Mouse (Mus musculus) liver, postnatal 0 days (tissue): ENCODE results near the gene Fzd4. TPM values are rescaled to one million over a fixed set of nuclear protein-coding genes. Genes with fewer than 3 reads are reported as not detected.
A peak's percentile ranks its signal among the peaks of the same experiment; 100 is the strongest.

Experiments
- ATAC-seq: fragments of 200-750 bp; cut with Nextera tagmentation; 2 replicates; pipeline ENCODE4 v1.8.0; 2017; ENCODE audit warnings: mild to moderate bottlenecking, moderate library complexity
- DNase-seq: peaks from one replicate; pipeline ENCODE4 v3.0.0-alpha.2; 2016
- H3K27ac ChIP-seq: fragments of 300-500 bp; sonication (generic); 2 replicates; pipeline ENCODE4 v1.5.1; 2014; ENCODE audit warnings: antibody characterized with exemption, moderate library complexity, mild to moderate bottlenecking, low read depth
- H3K27me3 ChIP-seq: fragments of 300-500 bp; sonication (generic); 2 replicates; pipeline ENCODE4 v1.6.1; 2014; ENCODE audit warnings: low read length, control low read depth, mixed read lengths; ENCODE audit not compliant: insufficient read depth
- H3K36me3 ChIP-seq: fragments of 300-500 bp; sonication (generic); replicated peaks from 2 replicates; pipeline ENCODE4 v1.6.1; 2014; ENCODE audit warnings: mild to moderate bottlenecking, control low read depth, low read length, moderate library complexity, mixed read lengths; ENCODE audit not compliant: insufficient read depth
- H3K4me1 ChIP-seq: fragments of 300-500 bp; sonication (generic); 2 replicates; pipeline ENCODE4 v1.6.1; 2014; ENCODE audit warnings: antibody characterized with exemption, mild to moderate bottlenecking, control low read depth; ENCODE audit not compliant: insufficient read depth
- H3K4me2 ChIP-seq: fragments of 300-500 bp; sonication (generic); 2 replicates; pipeline ENCODE4 v1.6.1; 2014; ENCODE audit warnings: low read depth, mild to moderate bottlenecking, low read length, moderate library complexity, mixed read lengths
- H3K4me3 ChIP-seq: fragments of 300-500 bp; sonication (generic); 2 replicates; pipeline ENCODE4 v1.5.1; 2014; ENCODE audit warnings: low read depth, low read length
- H3K9ac ChIP-seq: fragments of 300-500 bp; sonication (generic); replicated peaks from 2 replicates; pipeline ENCODE4 v1.6.1; 2014; ENCODE audit warnings: mild to moderate bottlenecking, moderate library complexity
- H3K9me3 ChIP-seq: fragments of 300-500 bp; sonication (generic); 2 replicates; pipeline ENCODE4 v1.6.1; 2016; ENCODE audit warnings: mild to moderate bottlenecking, control low read depth, low read length, mixed read lengths
- CTCF ChIP-seq: sonication (generic); IDR thresholded peaks from 2 replicates; pipeline ENCODE4 v1.5.1; 2016; ENCODE audit warnings: antibody characterized with exemption, low read depth
- EP300 ChIP-seq: IDR thresholded peaks from 2 replicates; pipeline ENCODE4 v1.6.1; 2016; ENCODE audit warnings: antibody characterized with exemption, low read depth, mild to moderate bottlenecking
- WGBS: fragments of 180-500 bp; shearing (Covaris S2); extraction: QIAGEN DNeasy Blood & Tissue Kit; methylation state at CpG from one replicate; pipeline ENCODE4 v1.1.7; 2014; ENCODE audit not compliant: insufficient replicate concordance; 5-methylcytosine and 5-hydroxymethylcytosine counted together
- polyA plus RNA-seq: library from polyadenylated mRNA; unstranded; fragments of >200 nt; fragmentation: Nextera tagmentation; extraction: Ambion mirVana; gene quantifications from 2 replicates; pipeline ENCODE4 v1.2.1, GENCODE M21; 2015

Gene Fzd4
- polyA plus RNA-seq, 1 experiment from 2014 or later: 4.5 TPM

DNA sequence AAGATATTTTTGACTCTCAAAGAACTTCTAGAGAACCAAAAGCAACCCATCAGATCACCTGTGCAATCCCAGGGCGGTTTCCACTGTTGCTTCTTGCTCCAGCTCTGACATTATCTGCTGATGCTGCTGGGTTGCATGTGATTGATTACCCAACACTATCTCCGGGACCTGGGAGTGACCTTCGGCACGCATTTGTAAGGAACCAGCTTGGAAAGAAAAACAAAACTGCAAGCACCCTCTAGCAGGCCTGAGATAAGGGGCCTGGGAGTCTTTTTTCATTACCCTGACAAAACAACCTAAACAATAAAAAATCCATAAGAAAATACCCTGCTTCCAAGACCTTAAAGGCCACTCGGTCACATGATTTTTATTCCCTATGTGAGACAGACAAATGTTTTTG, 19.0 kb downstream of the Fzd4 start:
- 23% methylated on average over 5 of the region's 5 CpGs for WGBS
- H3K27ac ChIP-seq: peak overlapping the region; percentile 78
- H3K27me3 ChIP-seq: no peaks in the 10 kb centered on the region
- no peaks in the 10 kb centered on the region; the same call in 1 of the 2 replicates for H3K4me1 ChIP-seq
- peak; percentile 49 for DNase-seq
- H3K9ac ChIP-seq: no peak overlapping the region
- no peak overlapping the region for H3K4me3 ChIP-seq
- TF ChIP-seq CTCF (no peak), EP300 (peak; percentile 39; the same call in 1 of the 2 replicates)
- peak; percentile 88 for ATAC-seq
- H3K4me2 ChIP-seq: peak overlapping the region; percentile 11; the same call in 1 of the 2 replicates
- H3K9me3 ChIP-seq: no peaks in the 10 kb centered on the region
- H3K36me3 ChIP-seq: no peaks in the 10 kb centered on the region

DNA sequence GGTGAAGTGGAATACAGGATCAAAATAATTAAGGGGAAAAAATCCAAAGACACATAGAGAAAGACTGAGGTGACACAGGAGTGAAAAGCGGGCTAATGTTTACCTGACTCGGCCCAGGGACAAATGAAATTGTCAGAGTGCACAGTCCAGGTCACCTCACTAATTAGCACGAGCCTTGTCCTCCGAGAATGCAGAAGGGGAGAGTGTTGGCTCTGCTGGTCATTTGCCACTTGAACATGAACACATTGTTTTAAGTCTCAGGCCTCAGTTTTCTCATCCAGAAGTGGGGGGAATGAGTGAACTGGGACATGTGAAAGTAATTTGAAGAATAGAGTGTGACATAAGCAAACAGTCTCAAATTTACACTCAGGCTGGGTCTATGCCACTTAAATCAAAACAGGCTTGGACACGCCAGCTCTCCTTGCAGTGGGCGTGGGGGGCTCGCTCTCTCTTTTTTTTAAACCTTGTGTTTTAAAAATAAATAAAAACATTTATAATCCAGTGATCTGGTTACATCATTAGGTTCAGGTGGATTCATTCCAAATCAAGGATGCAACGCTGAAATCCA, 19.6 kb downstream of the Fzd4 start:
- no peak for TF ChIP-seq CTCF
- TF ChIP-seq EP300: no peak
- no peaks in the 10 kb centered on the region; the same call in 1 of the 2 replicates for H3K4me1 ChIP-seq
- H3K9me3 ChIP-seq: no peaks in the 10 kb centered on the region
- H3K4me3 ChIP-seq: no peak overlapping the region
- 0 out of 2 replicates have a peak overlapping the region, but pooled peaks have one; percentile 11 for H3K4me2 ChIP-seq
- no peaks in the 10 kb centered on the region for H3K27me3 ChIP-seq
- H3K36me3 ChIP-seq: no peaks in the 10 kb centered on the region
- 61% methylated on average over 8 of the region's 8 CpGs for WGBS
- ATAC-seq (peak; percentile 66), DNase-seq (no peak)
- no peak overlapping the region for H3K9ac ChIP-seq
- peak overlapping the region; percentile 78 for H3K27ac ChIP-seq

DNA sequence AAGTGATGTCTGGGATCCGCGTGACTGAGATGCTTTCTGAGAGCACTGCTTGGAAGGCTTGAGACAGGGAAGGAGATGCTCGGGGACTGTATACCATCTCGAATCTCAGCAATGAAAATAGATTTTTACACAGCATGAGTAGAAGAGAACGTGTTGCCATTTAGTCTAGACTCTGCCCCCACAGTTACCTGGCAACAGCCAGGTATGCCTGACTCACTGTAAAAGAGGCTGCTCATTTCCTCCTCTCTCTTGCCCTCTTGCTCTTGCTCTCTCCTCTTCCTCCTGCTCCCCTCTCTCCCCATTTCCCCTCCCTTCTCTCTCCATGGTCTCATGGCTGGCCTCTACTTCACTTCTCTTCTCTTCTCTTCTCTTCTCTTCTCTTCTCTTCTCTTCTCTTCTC, 20.5 kb downstream of the Fzd4 start:
- no peak for DNase-seq
- H3K9ac ChIP-seq: no peak overlapping the region
- ATAC-seq: no peak
- no peak overlapping the region for H3K4me3 ChIP-seq
- WGBS: 76% methylated on average over 5 of the region's 5 CpGs
- H3K36me3 ChIP-seq: no peaks in the 10 kb centered on the region
- H3K27me3 ChIP-seq: no peaks in the 10 kb centered on the region
- no peak overlapping the region for H3K4me2 ChIP-seq
- H3K4me1 ChIP-seq: peaks cover 2% of the 10 kb centered on the region; the same call in 1 of the 2 replicates
- H3K27ac ChIP-seq: no peak overlapping the region
- no peak for TF ChIP-seq EP300
- TF ChIP-seq CTCF: no peak
- H3K9me3 ChIP-seq: no peaks in the 10 kb centered on the region

DNA sequence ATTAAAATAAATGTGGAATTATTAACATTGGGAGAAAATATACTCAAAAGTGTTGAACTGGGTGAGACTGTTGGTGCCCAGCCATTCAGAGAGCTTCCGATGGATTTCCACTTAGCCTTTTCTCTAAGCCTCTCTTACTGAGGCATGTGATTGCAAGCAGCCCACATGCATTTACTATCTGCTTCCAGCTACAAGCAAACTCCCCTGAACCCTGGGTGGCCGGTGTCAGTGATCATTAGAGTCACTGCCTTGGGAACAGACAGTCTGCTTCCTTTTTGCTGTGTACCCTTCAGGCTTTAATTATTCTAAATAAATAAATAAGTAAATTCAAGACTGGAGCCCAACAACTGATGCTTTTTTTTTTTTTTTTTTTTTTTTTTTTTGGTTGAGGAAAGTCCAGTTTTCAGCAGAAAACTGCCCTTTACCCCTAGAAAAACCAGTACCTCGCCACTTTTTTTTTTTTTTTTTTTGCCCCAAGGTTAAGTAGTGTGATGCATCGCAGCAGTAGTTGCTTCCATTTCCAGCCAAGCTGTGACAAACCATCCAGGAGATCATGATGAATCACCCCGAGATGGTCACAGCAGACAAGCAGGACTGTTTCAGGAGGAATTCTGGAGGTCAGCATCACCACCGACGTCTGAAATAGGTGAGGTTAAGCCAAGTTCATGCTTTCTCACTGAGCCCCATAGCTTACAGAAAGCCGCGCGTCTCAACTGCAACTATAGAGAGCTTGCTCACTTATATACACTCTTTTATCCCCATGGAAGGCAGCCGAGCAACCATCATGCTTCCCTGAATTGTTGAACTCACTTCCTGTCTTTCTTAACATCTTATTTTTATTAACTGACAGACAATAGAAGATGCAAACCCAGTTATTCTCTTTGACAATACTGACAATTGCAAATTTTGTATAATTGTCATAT, 21.9 kb downstream of the Fzd4 start:
- TF ChIP-seq EP300 (no peak), CTCF (no peak)
- H3K27me3 ChIP-seq: no peaks in the 10 kb centered on the region
- H3K9ac ChIP-seq: no peak overlapping the region
- H3K4me1 ChIP-seq: peaks cover 5% of the 10 kb centered on the region; the same call in 1 of the 2 replicates
- H3K36me3 ChIP-seq: no peaks in the 10 kb centered on the region
- no peak overlapping the region for H3K4me2 ChIP-seq
- ATAC-seq: no peak
- no peaks in the 10 kb centered on the region for H3K9me3 ChIP-seq
- WGBS: 43% methylated on average over 11 of the region's 11 CpGs
- no peak overlapping the region for H3K4me3 ChIP-seq
- no peak for DNase-seq
- no peak overlapping the region for H3K27ac ChIP-seq

DNA sequence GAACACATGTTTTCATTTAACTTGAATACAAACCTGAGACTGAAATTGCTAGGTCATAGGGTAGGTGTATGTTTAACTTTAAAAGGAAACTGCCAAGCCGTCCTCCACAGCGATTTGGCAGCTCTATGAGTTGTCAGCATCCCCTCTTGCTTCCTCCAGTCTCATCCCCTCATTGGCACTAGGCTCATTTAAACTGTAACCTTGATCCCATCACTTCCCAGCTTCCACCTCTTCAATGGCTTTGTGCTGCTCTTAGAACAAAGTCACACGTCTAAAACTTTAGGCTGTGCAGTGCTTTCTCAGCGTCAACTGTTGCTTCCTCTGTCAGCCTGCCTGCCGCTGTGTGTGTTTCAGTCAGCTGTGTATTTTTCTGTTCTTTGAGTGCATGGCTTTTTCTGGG, 22.9 kb downstream of the Fzd4 start:
- no peaks in the 10 kb centered on the region for H3K9me3 ChIP-seq
- peaks cover 5% of the 10 kb centered on the region; the same call in 1 of the 2 replicates for H3K4me1 ChIP-seq
- no peak overlapping the region for H3K4me3 ChIP-seq
- DNase-seq: no peak
- no peak overlapping the region for H3K9ac ChIP-seq
- H3K27ac ChIP-seq: 0 out of 2 replicates have a peak overlapping the region, but pooled peaks have one; percentile 48
- H3K4me2 ChIP-seq: peak overlapping the region; percentile 13; the same call in 1 of the 2 replicates
- ATAC-seq: no peak
- TF ChIP-seq EP300: no peak
- no peak for TF ChIP-seq CTCF
- H3K36me3 ChIP-seq: no peaks in the 10 kb centered on the region
- 18% methylated on average over 5 of the region's 5 CpGs for WGBS
- no peaks in the 10 kb centered on the region for H3K27me3 ChIP-seq

DNA sequence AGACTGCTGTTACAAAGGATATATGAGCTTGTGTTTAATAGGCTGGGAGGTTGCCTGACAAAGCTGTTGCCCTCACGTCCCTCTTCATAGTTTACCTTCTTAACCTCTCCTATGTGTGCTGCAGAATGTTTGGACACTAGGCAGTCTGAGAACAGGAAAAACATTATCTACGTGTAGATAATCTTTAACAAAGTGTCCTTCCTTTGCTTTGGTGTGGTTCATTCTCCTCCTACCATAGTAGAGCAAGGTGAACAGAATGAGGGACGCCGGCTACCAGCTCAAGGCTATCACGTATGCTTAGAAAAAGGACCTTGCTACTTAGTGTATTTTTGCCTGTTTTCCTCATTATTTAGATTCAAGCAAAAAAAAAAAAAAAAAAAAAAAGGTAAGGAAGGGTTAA, 24.6 kb downstream of the Fzd4 start:
- Histone ChIP-seq H3K36me3 (no peaks in the 10 kb centered on the region), H3K27me3 (no peaks in the 10 kb centered on the region), H3K4me1 (peaks cover 11% of the 10 kb centered on the region; the same call in 1 of the 2 replicates), H3K4me3 (no peak overlapping the region), H3K9me3 (no peaks in the 10 kb centered on the region), H3K4me2 (no peak overlapping the region), H3K27ac (peak overlapping the region; percentile 41), H3K9ac (no peak overlapping the region)
- WGBS: 52% methylated on average over 5 of the region's 5 CpGs
- TF ChIP-seq EP300 (no peak), CTCF (no peak)
- no peak for DNase-seq
- ATAC-seq: peak; percentile 43
